Mouse (Mus musculus) layer of hippocampus, adult 8-10 months (tissue): ENCODE measurements around the gene Creb3l2. TPM values are rescaled to one million over a fixed set of nuclear protein-coding genes. Genes with fewer than 3 reads are reported as not detected.

Experiments used
- DNase-seq, 2 experiments: peaks; one replicate each; pipeline ENCODE4 v3.0.0; 2022; ENCODE audit warnings: low spot score in 2 of 2
- total RNA-seq, 4 experiments: library from RNA; stranded (reverse); gene quantifications; 2 replicates each; pipeline ENCODE4 v1.2.4; 2022

The Creb3l2 gene
- total RNA-seq, 4 experiments from 2014 or later = 10.3 to 15.9 (median 12.8) TPM

GRCm38 (mm10) chr6:37441251-37442011 is 515 bp downstream of the Creb3l2 start:
- no peak for DNase-seq

- no peak for DNase-seq
These were observed 1.3 kb downstream of the Creb3l2 start for GRCm38 (mm10) chr6:37440491-37441250.

GRCm38 (mm10) chr6:37439676-37440490 is 2.1 kb downstream of the Creb3l2 start:
- no peak for DNase-seq

DNA sequence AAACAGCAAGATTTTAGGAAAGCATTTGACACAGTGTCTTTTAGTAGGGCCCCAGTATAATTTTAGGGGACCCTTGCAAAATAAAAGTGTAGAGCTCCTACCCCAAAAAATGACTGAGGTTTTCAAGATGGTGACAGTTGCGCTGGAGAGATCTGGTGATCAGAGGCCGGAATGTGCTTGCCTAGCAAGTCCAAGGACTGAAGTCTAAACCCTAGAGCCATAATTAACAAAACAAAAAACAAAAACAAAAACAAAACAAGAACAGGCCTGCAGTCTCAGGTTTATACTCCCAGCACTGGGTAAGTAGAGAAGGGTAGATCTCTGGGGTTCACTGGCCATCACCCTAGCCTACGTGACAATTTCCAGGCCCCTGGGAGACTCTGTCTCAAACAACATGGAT is 3.4 kb downstream of the Creb3l2 start:
- no peak for DNase-seq

GRCm38 (mm10) chr6:37437086-37437485 is 4.9 kb downstream of the Creb3l2 start:
- no peak for DNase-seq

GRCm38 (mm10) chr6:37435391-37435790 is 6.6 kb downstream of the Creb3l2 start:
- DNase-seq = no peak

- no peak for DNase-seq
These were observed 12.0 kb downstream of the Creb3l2 start for GRCm38 (mm10) chr6:37429849-37430470.

- no peak for DNase-seq
These were observed 13.0 kb downstream of the Creb3l2 start for GRCm38 (mm10) chr6:37428947-37429346.

DNA sequence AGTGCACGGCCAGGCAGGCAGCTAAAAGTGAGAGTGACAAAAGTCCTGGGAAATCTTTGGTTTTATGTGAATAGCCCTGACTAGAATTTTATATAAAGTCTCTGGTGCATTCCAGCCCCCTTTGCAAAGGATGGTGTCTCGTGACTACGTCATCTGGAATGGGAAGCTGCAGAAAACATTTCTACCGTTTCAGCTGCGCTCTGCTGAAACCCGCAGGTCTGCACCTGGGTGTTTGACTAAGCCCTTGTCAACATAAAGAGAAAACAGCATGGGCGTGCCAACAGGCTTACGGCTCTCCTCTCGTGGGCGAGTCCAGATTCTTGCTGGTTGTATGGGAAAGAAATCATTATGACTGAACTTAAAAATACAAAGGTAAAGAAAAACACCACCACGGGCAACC is 13.9 kb downstream of the Creb3l2 start:
- DNase-seq = no peak

- no peak for DNase-seq
These were observed 15.3 kb downstream of the Creb3l2 start for GRCm38 (mm10) chr6:37426615-37427014.

DNA sequence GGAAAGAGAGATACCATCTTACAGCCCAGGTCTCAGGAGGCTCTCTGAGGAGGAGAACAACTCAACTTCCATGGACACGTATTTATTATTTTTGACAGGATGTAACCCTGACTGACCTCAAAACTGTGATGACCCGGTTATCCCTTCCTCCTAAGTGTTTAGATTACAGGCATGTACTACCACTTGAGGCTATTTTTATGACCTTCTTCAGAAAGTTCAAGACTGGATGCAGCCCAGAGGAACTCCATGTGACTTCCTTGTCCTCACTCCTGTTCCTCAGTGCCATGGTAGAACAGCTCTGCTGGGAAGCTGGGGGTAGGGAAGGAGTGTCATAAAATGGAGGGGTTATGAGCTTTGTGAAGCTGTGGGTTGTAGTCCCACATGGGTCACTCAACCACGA is 16.1 kb downstream of the Creb3l2 start:
- DNase-seq = no peak

- no peak for DNase-seq
These were observed 16.9 kb downstream of the Creb3l2 start for GRCm38 (mm10) chr6:37425075-37425474.

GRCm38 (mm10) chr6:37424374-37424773 is 17.6 kb downstream of the Creb3l2 start:
- no peak for DNase-seq

- no peak for DNase-seq
These were observed 18.6 kb downstream of the Creb3l2 start for GRCm38 (mm10) chr6:37423386-37423785.

GRCm38 (mm10) chr6:37421124-37421523 is 20.8 kb downstream of the Creb3l2 start:
- no peak for DNase-seq

- DNase-seq = peak; percentile 81 to 82
These were observed 22.5 kb downstream of the Creb3l2 start for GRCm38 (mm10) chr6:37419445-37419941.

DNA sequence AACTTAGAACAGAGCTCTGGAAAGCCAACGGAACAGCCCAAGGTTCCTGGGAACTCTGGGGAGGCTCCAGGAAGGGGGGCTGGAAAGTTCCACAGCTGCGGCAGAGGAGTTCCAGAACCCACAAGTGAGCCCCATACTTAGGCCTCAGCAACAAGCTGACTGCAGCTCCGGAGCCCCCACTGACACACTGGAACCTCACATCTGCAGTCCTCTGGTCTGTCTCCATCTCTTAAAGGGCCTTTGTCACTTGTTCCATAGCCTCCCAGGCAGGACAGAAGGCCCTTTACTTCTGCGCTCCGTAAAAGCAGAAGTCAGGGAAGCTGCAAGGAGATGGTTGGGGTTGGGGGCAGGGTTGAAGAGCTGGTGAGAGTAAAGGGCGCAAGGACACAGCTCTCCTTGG is 23.0 kb downstream of the Creb3l2 start:
- peak; percentile 34 to 42 for DNase-seq

GRCm38 (mm10) chr6:37416743-37417142 is 25.2 kb downstream of the Creb3l2 start:
- DNase-seq = no peak

DNA sequence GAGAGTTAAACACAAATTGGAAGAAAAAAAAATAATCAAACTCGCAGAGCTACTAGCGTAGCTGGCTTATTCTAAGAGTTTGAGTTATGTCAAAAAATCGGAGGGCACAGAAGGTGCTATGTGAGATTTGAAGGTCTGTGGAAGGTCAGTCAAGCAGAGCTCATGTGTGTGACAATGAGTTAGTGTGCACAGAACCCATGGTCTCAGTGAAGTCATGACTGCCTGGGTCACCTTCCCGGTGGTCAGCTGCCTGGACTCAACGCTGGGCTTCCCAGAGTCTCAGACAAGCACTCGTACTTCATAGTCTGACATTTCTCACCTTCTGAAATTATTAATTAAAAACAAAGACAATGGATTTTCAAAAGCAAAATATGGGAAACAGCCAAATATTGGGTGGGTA is 26.4 kb downstream of the Creb3l2 start:
- no peak for DNase-seq

DNA sequence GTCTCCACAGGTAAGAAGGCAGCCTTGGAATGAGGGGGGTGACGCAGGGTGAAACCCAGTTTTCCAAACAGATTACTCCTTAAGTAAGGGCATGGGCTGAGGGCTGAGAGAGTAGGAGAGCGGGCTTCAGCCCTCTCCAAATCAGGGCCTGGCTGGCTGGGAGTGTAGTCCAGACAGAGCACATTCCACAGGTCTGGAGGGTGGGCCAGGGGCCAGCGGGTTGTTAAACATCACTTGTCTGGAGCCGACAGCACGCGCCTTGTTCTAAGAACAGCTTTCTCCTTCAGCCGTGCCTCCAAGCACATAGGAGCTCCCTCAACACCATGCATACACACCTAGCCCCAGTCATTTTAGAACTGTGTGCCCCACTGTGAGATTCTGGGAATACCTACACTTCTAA is 26.9 kb downstream of the Creb3l2 start:
- DNase-seq = no peak

GRCm38 (mm10) chr6:37414576-37414975 is 27.4 kb downstream of the Creb3l2 start:
- no peak for DNase-seq
